Mouse (Mus musculus) MN1 (cell line): ENCODE results near the gene Kmt5c.

Source experiments
- DNase-seq: peaks from one replicate; pipeline ENCODE4 v3.0.0-alpha.2; 2016; ENCODE audit warnings: low spot score

Kmt5c gene

DNA sequence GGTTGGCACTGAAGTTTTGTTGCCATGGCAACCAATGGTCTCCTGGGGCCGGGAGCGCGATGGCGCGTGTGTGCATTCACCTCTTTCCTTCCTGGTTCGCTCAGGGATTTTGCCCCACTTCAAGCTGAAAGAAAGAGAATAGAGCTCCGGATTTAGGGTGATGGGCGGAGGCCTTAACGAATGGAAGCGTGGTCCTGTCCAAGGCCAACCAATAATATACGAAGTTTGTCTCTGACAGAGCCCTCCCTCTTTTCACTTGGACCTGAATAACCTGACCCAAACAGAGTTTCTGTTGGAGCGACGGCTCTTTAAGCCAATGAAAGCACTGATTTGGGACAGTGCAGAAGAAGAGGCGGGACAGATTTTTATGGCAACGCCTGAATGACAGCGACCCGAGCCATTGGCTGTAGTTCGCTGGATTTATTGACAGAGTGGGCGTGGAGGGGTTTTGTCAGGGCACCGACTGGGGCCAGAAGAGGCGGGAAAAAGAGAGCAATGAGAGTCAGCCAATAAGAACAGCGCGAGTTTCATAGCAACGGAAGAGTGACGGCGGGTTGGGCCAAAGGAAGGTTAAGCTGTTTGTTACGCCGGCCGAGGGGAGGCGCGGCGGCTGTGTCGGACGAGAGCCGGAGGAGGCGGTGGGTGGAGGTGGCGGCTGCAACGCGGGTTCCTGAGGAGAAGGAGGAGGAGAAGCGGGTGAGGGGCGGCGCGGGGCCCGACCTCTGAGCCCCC, at the start of gene Kmt5c:
Gene Kmt5c, plus strand, starts transcription at position 572 of the 732 bp plus-strand sequence.
- peak; percentile 99 for DNase-seq

DNA sequence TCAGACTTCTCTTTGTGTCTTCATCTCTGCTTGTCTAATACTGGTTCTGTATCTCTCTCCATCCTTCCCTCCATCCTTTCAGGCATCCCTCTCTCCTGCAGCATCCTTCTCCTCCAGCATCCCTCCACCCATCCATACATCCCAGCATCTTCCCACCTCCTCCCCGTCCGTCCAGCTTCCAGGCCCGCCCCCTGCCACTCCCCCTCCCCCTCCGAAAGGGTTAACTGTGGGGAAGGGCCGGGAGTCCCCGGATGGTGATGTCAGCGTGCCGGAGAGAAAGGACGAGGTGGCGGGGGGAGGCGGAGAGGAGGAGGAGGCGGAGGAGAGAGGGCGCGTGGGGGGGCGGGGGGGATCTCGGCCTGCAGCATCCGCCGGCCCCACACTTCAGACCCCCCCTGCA, 49.5 kb upstream of the Kmt5c start, which contains the start of gene Brsk1:
Gene Brsk1, plus strand, starts transcription at position 218 of the 400 bp plus-strand sequence.
- peak; percentile 86 for DNase-seq

DNA sequence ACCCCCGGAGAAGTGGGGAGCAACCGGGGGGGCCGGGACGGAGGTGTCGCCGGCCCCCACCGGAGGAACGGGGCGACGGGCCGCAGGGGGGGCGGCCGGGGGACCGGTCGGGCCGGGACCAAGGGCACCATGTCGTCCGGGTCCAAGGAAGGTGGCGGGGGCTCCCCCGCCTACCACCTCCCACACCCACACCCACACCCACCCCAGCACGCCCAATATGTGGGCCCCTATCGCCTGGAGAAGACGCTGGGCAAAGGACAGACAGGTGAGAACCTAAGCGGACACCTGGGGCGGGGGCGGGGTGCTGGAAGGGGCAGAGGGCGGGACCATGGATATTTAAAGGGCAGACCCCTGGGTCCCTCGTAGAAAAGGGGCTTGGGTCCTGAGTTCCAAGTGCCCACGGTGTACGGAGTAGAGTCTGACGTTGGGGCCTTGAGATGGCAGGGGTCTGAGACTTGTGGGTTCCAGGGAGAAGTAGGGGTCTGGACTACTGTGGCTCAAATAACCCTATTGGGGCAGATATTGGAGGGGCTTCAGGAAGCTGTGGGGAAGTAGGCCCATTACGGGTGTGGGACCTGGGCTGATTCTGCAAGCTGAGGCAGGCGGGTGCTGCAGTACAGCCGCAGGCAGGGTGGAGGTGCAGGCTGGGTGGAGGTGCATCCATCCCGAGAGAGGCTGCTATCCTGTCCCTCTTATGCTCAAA, 48.8 kb upstream of the Kmt5c start:
- DNase-seq, result no peak

DNA sequence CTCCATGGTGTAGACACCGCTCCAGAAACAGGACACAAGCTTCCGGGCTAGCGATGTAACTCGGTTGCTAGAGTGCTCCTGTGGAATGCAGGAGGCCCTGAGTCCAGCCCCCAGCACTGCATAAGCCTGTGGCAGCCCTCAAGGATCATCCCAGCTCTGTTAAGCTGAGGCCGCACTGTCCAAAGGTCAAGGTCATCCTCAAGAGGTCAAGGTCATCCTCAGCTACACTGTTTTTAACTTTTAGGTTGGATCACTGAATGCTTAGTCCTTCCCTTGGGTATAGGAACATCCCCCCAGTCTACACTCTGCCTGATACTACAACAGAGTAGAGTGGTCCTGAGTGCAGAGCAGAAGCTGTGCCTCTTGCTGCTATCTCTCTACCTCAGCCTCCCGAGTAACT, 46.9 kb upstream of the Kmt5c start:
- no peak for DNase-seq

DNA sequence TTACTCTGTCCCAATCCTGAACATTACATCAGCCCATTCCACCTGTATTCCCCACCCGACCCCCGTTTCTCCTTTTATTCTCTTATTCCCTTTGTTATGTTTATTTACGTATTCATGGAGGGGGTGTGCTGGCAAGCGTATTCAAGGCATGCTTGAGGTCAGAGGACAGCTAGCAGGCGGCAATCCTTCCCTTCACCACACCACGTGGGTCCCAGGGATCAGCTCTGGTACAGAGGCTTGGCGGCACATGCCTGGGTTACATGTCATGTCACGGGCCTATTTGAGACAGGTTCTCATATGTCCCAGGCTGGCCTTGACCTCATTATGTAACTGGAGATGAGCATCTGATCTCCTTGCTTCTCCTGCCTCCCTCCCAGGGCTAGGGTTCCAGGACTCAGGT, 37.6 kb upstream of the Kmt5c start:
- no peak for DNase-seq

DNA sequence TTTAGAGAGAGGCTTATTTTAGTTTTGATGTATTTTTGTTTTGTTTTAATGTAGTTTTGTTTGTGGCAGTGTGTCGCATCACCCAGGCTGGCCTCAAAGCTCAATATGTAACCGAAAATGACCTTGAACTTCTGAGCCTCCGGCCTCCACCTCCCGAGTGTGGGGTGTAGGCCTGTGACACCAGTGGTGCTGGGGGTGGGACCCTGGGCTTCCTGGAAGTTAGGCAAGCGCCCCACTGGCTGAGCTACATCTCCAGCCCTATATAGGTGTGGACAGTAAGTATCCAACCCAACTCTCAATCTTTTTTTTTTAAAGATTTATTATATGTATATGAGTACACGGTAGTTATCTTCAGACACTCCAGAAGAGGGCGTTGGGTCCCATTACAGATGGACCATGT, 36.7 kb upstream of the Kmt5c start:
- no peak for DNase-seq

DNA sequence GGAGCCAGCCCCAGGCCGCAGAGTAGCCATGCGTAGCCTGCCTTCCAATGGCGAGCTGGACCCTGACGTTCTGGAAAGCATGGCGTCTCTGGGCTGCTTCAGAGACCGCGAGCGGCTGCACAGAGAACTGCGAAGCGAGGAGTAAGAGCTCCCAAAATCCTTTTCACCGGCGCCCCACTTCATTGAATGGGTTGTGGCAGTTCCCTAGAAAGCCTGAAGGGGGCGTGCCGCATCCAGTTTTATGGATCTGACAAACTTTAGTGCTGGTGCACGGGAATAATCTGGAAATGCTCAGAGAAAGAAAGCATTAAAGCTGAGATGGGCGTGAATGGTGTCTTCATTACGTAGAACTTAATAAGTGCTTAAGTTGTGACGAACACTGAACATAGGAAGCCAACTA, 34.8 kb upstream of the Kmt5c start:
- no peak for DNase-seq

DNA sequence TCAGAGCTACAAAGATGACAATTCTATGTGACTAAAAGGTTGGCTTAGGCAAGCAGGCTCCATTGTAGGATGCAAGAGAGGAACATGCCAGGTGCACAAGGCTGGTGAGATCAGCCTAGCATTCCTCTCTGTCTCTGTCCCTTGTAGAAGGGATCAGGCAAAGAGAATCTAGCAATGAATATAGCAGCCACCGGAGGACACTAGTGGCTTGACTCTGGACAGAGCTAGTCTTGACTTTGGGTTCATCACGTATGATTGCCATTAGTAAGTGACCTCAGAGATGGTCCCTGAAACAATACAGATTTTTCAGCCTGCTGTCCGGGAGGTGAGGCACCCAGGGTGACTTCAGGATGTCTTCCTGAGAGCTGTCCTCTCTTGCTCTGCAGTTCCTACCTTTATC, 27.3 kb upstream of the Kmt5c start:
- DNase-seq, result peak; percentile 20

DNA sequence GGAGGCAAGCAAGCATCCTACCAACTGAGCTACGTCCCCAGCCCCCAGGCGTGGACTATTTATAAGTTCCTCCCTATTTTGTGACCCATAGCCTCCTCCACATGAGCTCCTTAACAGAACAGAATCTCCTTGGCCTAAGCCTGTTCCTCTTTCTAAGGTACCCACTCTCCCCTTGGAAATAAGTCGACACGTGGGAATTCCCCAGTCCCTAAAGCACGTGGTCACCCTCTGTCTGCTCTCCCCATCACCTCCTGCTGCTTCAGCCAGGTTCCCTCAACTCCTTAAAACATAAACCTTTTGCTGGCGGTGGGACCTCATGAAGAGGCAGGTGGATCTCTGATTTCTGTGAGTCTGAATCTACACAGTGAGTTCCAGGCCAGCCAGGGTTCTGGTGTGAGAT, 23.0 kb upstream of the Kmt5c start:
- no peak for DNase-seq

DNA sequence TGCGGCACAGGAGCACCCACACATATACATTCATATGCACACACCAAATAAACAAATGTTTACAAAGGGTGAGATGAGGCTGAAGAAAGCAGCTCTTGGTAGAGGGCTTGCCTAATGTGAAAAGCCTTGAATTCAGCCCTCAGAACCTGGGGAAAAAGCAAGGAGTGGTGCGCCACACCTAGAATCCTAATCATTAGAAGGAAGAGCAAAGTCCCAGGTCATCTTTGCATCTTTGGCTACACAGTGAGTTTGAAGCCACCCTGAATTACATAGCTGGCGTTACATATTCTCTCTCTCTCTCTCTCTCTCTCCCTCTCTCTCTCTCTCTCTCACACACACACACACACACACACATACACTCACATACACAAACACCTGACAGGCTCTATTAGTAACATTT, 20.6 kb upstream of the Kmt5c start:
- no peak for DNase-seq

DNA sequence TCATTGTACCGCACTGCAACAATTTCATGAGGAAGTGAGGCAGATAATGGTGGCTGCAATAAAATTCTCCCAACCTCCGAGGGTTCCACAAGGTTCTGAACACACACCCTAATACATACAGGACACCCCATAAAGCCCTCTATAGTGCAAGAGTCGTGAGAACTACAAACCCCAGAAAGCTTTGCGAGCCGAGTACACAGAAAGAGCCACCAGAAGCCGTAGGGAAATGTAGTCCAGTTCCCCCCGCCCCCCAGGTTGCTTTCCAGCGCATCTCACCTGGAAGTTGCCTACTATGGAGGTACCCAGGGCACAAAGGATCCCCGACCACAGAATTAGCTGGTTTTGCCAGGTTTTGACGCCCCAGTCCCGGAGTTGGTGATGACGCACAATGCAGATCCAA, 16.4 kb upstream of the Kmt5c start:
- no peak for DNase-seq

DNA sequence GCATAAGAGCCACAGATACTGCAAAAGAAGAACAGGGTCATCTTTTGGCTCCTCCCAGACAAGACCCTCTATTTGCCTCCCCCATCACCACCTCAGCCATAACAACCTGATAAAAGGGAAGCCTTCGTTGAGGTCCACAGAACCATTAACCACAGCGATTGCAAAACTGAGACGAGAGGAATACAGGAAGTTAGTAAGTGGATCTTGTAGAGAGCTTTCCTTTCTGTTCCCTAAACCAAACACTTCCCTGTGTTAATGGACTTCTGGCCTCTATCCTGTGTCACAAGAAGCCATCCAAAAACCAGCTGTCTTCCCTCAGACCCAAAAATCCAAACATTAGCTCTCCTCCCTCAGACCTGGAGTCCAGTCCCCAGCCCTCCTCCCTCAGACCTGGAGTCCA, 15.6 kb upstream of the Kmt5c start:
- no peak for DNase-seq

DNA sequence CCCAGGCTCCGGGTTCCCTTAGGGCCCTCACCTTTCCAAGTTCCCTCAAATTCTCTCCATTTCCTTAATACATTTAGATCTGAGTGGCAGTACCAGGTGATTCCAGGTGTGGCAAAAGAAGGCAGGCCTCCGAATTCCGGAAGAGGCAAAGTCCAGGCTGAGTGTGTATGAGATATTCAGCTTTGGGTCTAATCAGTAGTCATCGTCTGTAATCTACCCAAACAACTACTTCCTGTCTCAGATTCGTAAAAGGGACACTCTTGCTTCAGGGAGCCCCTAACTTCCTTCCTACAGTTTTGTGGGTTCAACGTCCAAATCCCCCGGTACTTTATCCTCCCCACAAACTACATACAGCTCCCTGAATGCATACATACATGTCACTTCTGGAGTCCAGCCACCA, 14.7 kb upstream of the Kmt5c start, which contains the start of gene Tmem150b:
Gene Tmem150b, minus strand, starts transcription at position 81 of the 400 bp plus-strand sequence.
- no peak for DNase-seq

DNA sequence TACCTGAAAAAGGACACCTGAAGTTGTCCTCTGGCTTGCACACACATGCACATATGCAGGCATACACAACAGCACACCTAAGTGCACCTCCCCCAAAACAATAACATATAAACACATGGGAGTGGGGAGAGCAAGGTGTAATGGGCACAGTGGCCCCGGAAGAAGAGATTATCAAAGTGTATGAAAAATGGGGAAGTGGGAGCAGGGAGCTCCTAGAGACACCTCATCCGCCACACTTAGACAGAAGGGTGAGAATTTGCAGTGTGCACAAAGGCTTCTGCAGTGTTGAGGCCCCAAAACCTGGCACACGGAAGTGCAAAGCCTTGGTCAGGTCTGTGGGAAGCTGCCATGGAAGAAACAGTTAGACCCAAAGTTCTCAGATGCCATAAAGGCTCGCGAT, 8.8 kb upstream of the Kmt5c start:
- no peak for DNase-seq

DNA sequence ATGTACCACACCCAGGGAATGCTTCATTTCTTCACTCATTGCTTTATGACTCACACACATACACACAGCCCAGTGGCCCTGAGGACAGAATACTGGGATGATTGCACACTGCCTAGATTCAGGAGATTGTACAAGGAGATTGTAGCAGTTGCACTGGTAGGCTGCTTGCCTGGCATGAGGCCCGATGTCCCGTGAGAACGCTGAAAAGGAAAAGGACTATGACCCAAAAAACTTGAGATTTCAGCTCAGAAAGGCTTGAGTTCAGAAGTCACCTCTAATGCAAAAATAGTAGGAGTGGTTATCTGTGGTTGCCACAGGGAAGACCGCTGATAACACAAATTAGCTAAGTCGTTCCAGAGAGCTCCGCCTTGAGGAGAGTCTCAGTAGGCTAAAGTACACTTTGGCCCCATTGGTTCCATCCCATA, 6.9 kb upstream of the Kmt5c start:
- peak; percentile 13 for DNase-seq

DNA sequence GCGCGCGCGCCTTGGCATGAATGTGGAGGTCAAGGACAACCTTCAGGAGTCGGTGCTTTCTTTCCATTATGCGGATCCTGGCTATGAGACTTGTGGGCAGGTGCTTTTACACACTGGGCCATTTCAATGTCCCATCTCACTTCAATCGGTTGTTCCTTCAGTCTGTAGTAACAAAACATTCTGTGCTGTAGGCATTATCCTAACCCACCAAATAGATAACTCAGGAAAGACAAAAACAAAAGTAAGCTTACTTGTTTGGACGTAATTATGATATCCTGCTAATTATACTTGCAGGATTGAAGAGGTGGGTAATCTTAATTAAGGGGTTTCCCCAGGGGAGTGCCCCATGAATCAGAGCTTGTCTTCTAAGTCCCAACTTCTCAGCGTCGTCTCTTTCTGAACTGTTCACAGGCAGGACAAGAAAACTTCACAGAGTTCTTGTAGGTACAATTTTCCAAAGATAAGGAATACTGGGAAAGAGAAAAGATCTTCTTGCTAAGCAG, 823 bp upstream of the Kmt5c start:
- no peak for DNase-seq

DNA sequence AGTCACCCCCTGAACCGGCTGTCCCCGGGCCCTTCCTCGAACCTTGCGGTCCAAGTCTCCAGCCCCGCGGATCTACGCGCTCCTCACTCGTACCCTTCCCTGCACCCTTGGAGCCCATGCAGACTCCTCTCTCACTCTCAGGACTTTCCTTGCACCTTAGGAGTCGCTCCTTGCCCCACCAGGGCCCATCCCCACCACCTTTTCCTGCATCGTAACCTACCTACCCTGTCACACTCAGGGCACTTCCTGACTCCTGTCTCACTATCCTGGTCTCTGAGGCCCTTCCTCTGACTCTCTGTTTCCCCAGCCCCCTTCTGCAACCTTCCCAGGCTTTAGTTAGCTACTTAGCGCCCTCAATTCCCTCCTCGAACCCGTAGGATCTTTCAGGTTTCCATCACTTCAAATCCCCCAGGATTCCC, 403 bp downstream of the Kmt5c start:
- no peak for DNase-seq

DNA sequence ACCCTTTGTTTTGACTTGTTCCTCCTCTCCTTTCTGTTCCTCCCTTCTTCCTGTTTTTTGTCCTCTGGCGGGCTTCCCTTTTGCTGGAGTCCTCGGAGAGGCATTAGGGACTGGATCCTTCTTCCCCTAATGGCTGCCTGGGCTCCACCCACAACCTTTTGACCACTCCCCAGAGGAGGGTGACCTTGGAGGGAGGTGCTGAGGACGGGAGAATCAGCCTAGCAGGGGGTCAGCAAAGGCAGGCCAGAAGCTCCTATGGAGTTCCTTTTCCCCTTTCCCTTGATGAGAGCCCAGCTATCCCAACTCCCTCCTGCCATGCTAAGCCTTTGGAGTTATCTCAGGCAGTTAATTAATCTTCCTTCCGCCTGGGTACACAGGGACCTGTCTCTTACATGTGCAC, 1.2 kb downstream of the Kmt5c start:
- peak; percentile 33 for DNase-seq

DNA sequence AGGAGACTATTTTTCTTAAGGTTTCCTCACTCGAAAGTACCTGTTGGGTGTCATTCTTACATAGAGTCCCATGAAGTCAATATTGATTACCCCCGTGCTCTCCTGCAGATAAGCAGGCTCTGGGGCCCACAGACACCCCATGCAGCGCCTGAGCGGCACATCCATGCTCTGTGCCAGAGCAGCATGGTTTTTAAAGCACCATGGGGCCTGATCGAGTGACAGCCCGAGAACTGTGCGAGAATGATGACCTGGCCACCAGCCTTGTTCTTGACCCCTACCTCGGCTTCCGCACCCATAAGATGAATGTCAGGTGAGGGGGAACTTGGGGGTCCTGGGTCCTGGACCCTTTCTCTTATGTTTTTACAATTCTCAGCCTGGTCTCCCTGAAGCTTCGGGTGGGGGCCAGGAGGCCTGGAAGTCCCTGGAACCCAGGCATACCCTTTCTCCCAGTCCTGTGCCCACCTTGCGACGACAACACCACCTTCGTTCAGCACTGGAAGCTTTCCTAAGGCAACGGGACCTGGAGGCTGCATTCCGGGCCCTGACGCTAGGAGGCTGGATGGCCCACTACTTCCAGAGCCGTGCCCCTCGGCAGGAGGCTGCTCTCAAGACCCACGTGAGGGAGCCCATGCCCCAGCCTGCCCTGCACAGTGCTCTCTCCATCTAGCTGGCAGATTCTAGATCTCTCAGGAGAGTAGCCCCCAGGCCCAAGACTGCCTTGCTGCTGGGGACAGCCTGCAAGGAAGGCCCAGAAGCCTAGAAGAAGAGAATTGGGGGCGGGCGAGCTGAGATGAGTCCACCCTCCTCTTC, 2.0 kb downstream of the Kmt5c start:
- DNase-seq, result no peak

DNA sequence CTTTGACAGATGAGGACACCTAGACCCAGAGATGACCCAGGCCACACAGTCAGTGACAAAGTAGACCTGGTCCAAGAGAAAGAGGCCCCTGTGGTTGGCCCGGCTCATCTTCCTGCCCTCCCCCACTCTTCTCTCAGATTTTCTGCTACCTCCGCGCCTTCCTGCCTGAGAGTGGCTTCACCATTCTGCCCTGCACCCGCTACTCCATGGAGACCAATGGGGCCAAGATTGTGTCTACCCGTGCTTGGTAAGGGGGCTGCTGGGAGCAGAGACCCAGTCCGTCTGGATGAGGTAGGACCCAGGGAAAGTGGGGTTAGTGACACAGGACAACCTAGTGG, 2.5 kb downstream of the Kmt5c start:
- no peak for DNase-seq

DNA sequence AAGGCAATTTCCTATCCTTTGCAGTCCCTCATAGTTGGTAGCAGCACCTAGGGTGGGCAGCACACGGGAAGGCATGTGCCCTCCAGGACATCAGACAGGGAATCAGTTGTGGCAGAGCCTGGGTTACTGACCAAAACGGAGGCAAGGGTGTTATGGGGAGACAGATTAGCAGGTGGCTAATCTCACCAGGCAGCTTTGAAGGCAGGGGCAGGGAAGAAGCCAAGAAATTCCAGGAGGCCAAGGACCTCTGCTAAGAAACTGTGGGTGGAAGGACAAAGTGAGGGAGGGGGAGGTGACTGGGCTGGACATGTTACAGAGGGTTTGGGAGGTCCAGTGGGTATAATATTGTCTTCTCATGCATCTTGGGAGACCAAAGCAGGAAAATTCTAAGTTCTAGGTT, 3.4 kb downstream of the Kmt5c start:
- DNase-seq, result no peak

DNA sequence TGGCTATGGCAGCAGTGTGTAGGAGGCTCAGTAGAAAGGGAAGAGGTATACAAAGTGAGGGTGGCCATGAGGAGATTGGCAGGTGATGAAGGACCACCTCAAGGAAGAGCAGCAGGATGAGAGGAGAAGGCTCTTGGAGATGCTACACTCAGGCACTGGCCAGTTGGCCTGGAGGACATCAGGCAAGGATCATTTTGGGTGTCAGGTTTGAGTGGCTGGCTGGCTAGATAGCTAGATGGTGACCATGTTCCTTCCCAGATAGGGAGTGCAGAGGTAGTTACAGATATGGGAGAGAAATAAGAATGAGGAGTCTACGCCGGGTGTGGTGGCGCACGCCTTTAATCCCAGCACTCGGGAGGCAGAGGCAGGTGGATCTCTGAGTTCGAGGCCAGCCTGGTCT, 5.0 kb downstream of the Kmt5c start:
- DNase-seq, result no peak
